Mouse (Mus musculus) adrenal gland, adult 18-20 months (tissue): ENCODE results near the gene Rnf8. TPM values are rescaled to one million over a fixed set of nuclear protein-coding genes. Genes with fewer than 3 reads are reported as not detected.
"Not testable (repeated sequence)": the region's sequence is repeated elsewhere in the genome, so short reads cannot be mapped to it uniquely, and the experiment has no call there.

Experiments used
- DNase-seq, 2 experiments: peaks; one replicate each; pipeline ENCODE4 v3.0.0; 2021 to 2022; ENCODE audit warnings: low spot score in 2 of 2
- long read RNA-seq, 2 experiments: library from polyadenylated mRNA; stranded (forward); transcript quantifications; one replicate each; pipeline ENCODE4 v2.0.0; 2021
- total RNA-seq, 2 experiments: library from RNA; stranded (reverse); gene quantifications; 1 replicate in 1 of 2; 2 replicates in 1 of 2; pipeline ENCODE4 v1.2.3; 2021

The Rnf8 gene
- total RNA-seq: 10 to 100 TPM; 35.1 to 68.3 TPM
- long read RNA-seq, experiment 1, full-length matches to known transcripts: 38 of 38 reads
- long read RNA-seq, experiment 1, partial matches to known transcripts: 0 of 38 reads
- long read RNA-seq, experiment 1, other reads (novel, unspliced or antisense): 0 of 38 reads
- long read RNA-seq, experiment 2, full-length matches to known transcripts: 215 of 236 reads
- long read RNA-seq, experiment 2, partial matches to known transcripts: 3 of 236 reads
- long read RNA-seq, experiment 2, other reads (novel, unspliced or antisense): 18 of 236 reads

- peak; percentile 95 to 96 for DNase-seq
Observed at GRCm38 (mm10) chr17:29614115-29615023, at the start of gene Rnf8, which contains the start of gene Gm28043. Gene Rnf8 (plus strand): TSS chr17:29614790. Gene Gm28043 (plus strand): TSS chr17:29614876.

GRCm38 (mm10) chr17:29565521-29565920 lies 49.1 kb upstream of the Rnf8 start:
- no peak for DNase-seq

DNA sequence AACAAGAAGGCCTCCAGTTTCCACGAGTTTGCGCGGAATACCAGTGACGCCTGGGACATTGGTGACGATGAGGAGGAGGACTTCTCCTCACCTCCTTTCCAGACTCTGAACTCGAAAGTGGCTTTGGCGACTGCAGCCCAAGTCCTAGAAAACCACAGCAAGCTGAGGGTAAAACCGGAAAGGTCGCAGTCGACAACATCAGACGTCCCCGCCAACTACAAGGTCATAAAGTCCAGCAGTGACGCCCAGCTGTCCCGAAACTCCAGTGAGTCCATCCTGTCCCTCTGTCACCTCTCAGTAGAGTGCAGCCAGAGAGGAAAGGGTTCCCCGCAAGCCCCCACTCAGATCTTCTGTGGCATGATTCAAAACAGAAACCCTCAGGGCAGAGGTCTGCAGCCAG lies 46.2 kb upstream of the Rnf8 start:
- DNase-seq: peak in 1 of 2 experiments; percentile 10

- no peak for DNase-seq
Observed at GRCm38 (mm10) chr17:29569831-29570230, 44.8 kb upstream of the Rnf8 start.

GRCm38 (mm10) chr17:29579579-29580126 lies 34.9 kb upstream of the Rnf8 start:
- DNase-seq: no peak

GRCm38 (mm10) chr17:29583569-29583968 lies 31.0 kb upstream of the Rnf8 start:
- no peak for DNase-seq

DNA sequence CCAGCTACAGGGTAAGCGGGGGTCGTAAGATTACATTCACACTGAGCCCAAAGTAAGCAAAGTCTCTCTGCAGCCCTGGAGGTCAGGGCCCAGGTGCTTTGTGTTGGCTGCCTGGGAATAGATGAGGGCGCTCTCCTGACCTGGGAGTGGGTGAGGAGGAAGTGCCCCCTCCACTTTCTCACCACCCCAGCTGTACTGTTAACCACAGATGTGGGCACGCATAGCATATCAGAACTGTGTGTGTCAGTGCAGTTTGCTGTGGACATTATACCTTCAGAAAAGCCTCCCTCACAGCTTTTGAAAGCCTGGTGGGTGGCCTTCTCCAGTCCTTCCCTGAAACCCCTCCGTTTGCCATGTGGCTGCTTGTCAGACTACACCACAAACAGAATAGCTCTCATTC lies 30.3 kb upstream of the Rnf8 start:
- DNase-seq: no peak

DNA sequence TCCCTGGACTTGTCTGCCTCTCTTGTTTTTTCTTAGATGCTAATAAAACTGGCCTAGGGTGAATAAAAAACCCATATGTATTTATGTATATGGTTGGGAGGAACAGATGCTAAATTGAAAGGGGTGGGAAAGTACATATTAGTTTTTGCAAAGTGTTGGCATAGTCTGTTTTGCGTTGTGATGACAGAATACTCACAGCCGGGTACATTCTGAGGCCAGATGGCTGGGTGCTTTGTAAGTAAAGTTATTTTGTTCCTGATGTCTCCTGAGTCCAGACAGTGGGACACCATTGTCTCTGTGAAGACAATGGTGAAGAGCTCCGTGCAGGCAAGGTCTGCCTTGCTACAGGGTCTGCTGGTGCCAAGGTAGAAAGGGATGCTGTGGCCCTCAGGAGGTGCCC lies 29.9 kb upstream of the Rnf8 start:
- no peak for DNase-seq

DNA sequence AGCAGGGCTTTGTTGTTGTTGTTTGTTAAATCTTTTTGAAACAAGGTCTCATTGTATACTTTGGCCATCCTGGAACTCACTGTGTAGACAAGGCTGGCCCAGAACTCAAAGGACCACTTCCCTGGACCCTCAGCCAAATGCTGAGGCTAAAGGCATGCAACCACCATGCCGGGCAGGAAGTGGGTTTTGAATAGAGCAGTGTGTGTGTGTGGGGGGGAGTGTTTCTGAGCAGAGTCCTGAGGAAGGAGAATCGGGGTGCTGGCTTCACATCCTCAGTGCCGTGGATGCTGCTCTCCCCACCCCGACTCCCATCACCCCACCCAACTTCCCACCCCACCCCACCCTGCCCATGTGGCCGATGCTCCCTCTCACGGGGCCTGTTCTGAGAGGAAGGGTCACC lies 29.1 kb upstream of the Rnf8 start:
- no peak for DNase-seq

DNA sequence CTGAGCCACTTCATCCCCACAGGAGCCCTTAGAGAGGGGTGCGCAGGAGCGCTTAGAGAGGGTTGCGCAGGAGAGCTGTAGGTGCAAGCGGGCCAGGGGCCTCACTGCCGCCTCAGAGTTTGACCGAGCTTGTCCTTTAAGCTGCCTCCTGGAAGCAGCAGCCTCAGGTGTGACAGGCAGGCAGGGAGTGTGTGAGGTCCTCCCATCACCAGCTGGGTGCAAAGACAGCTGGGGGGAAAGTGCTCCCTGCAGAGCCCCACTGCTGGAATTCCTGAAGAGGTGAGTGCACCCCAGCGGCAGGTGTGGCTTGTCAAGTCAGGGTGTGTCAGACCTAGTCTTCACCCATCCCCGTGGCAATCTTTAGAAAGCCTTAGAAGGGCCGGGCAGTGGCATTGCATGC lies 27.7 kb upstream of the Rnf8 start:
- DNase-seq: no peak

GRCm38 (mm10) chr17:29589221-29589898 lies 25.2 kb upstream of the Rnf8 start:
- no peak for DNase-seq

GRCm38 (mm10) chr17:29595891-29596770 lies 18.5 kb upstream of the Rnf8 start:
- DNase-seq: no peak

GRCm38 (mm10) chr17:29596771-29597132 lies 17.8 kb upstream of the Rnf8 start:
- DNase-seq: no peak

GRCm38 (mm10) chr17:29599051-29599450 lies 15.5 kb upstream of the Rnf8 start:
- no peak for DNase-seq

GRCm38 (mm10) chr17:29599537-29599936 lies 15.1 kb upstream of the Rnf8 start:
- DNase-seq: no peak

GRCm38 (mm10) chr17:29601391-29601790 lies 13.2 kb upstream of the Rnf8 start:
- peak in 1 of 2 experiments; percentile 31 for DNase-seq

GRCm38 (mm10) chr17:29603283-29603682 lies 11.3 kb upstream of the Rnf8 start:
- peak; percentile 82 to 88 for DNase-seq

DNA sequence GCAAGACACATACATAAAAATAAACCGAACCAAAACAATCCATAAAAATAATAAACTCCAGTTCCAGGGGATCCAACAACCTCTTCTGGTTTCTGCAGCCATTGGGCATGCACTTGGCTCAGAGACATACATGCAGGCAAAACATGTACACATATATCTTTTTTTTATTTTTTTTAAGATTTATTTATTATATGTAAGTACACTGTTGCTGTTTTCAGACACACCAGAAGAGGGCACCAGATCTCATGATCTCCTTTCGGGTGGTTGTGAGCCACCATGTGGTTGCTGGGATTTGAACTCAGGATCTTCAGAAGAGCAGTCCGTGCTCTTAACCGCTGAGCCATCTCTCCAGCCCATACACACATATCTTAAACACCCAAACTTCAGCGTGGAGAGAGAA lies 1.1 kb upstream of the Rnf8 start:
- DNase-seq: not testable (repeated sequence)

DNA sequence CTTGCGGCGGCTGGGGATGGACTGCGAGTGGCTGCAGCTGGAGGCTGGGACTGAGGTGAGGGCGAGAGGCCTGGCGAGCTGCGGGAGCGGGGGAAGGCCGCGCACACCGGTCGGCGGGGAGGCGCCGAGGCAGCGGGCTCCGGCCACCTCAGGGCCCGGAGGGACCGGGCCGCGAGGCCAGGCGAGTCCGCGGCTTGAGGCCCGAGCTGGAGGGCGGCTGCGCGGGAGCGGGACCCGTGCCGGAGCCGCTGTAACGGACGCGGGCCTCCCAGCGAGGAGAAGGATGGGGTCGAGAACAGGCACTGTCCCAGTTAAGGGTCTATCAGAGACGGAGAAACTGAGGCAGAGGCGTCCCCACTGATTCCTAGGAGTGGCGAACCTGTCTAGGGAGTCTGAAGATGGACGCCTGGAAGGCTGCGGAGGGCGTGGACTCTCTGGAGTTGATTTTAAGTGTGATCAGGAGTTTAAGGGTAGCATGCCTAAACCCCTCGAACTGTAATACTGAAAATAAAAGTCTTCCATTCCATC lies 498 bp downstream of the Rnf8 start:
- no peak for DNase-seq

- peak in 1 of 2 experiments; percentile 22 for DNase-seq
Observed at GRCm38 (mm10) chr17:29615616-29616015, 1.0 kb downstream of the Rnf8 start.
